Mouse (Mus musculus): ENCODE results near the gene Nrxn2. TPM values are rescaled to one million over a fixed set of nuclear protein-coding genes. Genes with fewer than 3 reads are reported as not detected.
A peak's percentile ranks its signal among the peaks of the same experiment; 100 is the strongest.

Gene Nrxn2
- polyA plus RNA-seq, 1 experiment from 2014 or later, result 0.47 TPM

- ATAC-seq (ENCODE audit: insufficient read depth), result no peak
- H3K4me2 ChIP-seq, result no peak overlapping the region
- 8% methylated on average over 9 of the region's 9 CpGs for WGBS
- H3K27ac ChIP-seq (ENCODE audit: low read depth), result no peak overlapping the region
- H3K9ac ChIP-seq, result no peak overlapping the region
- H3K27me3 ChIP-seq (ENCODE audit: insufficient read depth, low read length), result peaks cover 40% of the 10 kb centered on the region
- H3K9me3 ChIP-seq (ENCODE audit: low read depth, low read length), result no peaks in the 10 kb centered on the region
- DNase-seq, result peak; percentile 15
- peaks cover 3% of the 10 kb centered on the region; the same call in 1 of the 2 replicates for H3K4me1 ChIP-seq (ENCODE audit: insufficient read depth)
- no peaks in the 10 kb centered on the region for H3K36me3 ChIP-seq (ENCODE audit: insufficient read depth)
- H3K4me3 ChIP-seq (ENCODE audit: low read depth, low read length), result no peak overlapping the region
- TF ChIP-seq CTCF (IDR thresholded peaks at IDR 0.05; ENCODE audit: low read depth), result no peak
These were observed 2.3 kb upstream of the Nrxn2 start for GRCm38 (mm10) chr19:6416124-6416770.

GRCm38 (mm10) chr19:6416894-6417761 lies 1.4 kb upstream of the Nrxn2 start:
- H3K27me3 ChIP-seq (ENCODE audit: insufficient read depth, low read length), result peaks cover 45% of the 10 kb centered on the region
- H3K4me1 ChIP-seq (ENCODE audit: insufficient read depth), result peaks cover 3% of the 10 kb centered on the region; the same call in 1 of the 2 replicates
- H3K9ac ChIP-seq, result no peak overlapping the region
- H3K4me2 ChIP-seq, result no peak overlapping the region
- H3K4me3 ChIP-seq (ENCODE audit: low read depth, low read length), result no peak overlapping the region
- TF ChIP-seq CTCF (IDR thresholded peaks at IDR 0.05; ENCODE audit: low read depth), result no peak
- no peak overlapping the region for H3K27ac ChIP-seq (ENCODE audit: low read depth)
- WGBS, result 66% methylated on average over 12 of the region's 12 CpGs
- no peaks in the 10 kb centered on the region for H3K36me3 ChIP-seq (ENCODE audit: insufficient read depth)
- ATAC-seq (ENCODE audit: insufficient read depth) (no peak), DNase-seq (no peak)
- no peaks in the 10 kb centered on the region for H3K9me3 ChIP-seq (ENCODE audit: low read depth, low read length)

DNA sequence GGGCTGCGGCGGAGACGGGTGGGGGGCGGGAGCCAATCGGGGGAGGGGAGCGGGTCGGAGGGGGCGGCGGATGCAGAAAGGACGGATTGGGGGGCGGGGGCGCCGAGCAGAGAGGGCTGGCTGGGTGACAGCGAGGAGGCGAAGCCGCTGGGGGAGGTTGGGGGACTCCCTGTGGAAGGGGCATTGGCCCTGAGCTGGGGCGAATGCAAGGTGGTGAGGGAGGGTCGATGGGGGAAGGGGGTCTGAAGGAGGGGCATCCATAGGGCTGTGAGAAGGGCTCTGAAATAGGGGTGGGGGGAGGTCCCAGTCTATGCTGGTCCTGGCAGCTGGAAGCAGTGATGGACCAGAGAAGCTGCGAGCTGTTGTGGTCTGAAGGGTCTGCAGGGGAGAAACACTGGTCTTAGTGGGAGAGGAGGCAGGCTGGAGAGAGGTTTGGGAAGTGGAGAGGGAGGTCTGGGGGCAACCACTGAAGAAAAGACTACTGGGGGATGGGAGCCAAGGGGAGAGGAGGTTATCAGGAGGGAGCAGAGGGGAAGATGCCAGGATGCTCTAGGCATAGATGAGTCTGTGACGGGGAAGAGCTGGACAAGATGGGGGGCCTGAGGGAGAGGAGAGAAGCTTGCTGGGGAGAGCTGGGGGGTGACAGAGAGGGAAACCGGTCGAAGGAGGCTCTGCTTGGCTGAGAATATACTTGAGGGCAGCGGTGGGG lies 607 bp downstream of the Nrxn2 start:
- DNase-seq (no peak), ATAC-seq (ENCODE audit: insufficient read depth) (no peak)
- TF ChIP-seq CTCF (IDR thresholded peaks at IDR 0.05; ENCODE audit: low read depth), result no peak
- no peaks in the 10 kb centered on the region for H3K36me3 ChIP-seq (ENCODE audit: insufficient read depth)
- no peak overlapping the region for H3K27ac ChIP-seq (ENCODE audit: low read depth)
- WGBS, result 11% methylated on average over 19 of the region's 23 CpGs
- H3K9ac ChIP-seq, result no peak overlapping the region
- H3K9me3 ChIP-seq (ENCODE audit: low read depth, low read length), result no peaks in the 10 kb centered on the region
- H3K27me3 ChIP-seq (ENCODE audit: insufficient read depth, low read length), result peaks cover 48% of the 10 kb centered on the region
- peak overlapping the region; percentile 91 for H3K4me2 ChIP-seq
- H3K4me1 ChIP-seq (ENCODE audit: insufficient read depth), result peaks cover 3% of the 10 kb centered on the region; the same call in 1 of the 2 replicates
- H3K4me3 ChIP-seq (ENCODE audit: low read depth, low read length), result peak overlapping the region; percentile 45; the same call in 1 of the 2 replicates

DNA sequence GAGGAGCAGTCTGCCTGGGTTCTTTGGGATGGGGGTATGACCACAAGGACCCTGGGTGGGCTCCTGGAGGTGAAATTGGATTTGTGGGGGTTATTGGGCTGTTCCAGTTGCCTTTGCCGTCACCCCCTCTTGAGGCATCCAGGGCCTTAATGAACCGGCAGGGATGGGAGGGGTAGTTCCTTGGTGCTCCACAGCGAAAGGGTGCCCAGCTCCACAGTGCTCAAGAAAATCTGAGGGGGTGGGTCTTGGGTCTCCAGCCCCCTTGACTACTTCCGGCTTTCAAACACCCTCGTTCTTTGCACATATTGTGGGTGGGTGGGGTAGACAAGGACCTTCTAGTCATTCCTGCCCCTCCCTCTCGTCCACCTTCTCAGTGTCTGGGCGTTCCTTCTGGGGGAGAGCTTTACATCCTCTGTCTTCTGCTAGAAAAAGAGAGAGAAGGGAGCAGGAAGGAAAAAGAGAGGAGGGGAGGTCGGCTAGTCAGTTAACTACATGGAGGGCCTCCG lies 1.3 kb downstream of the Nrxn2 start:
- DNase-seq (no peak), ATAC-seq (ENCODE audit: insufficient read depth) (no peak)
- H3K27ac ChIP-seq (ENCODE audit: low read depth), result no peak overlapping the region
- H3K4me2 ChIP-seq, result no peak overlapping the region
- peaks cover 52% of the 10 kb centered on the region for H3K27me3 ChIP-seq (ENCODE audit: insufficient read depth, low read length)
- WGBS, result 44% methylated on average over 9 of the region's 9 CpGs
- H3K9ac ChIP-seq, result no peak overlapping the region
- no peak for TF ChIP-seq CTCF (IDR thresholded peaks at IDR 0.05; ENCODE audit: low read depth)
- H3K36me3 ChIP-seq (ENCODE audit: insufficient read depth), result no peaks in the 10 kb centered on the region
- H3K9me3 ChIP-seq (ENCODE audit: low read depth, low read length), result no peaks in the 10 kb centered on the region
- peaks cover 3% of the 10 kb centered on the region; the same call in 1 of the 2 replicates for H3K4me1 ChIP-seq (ENCODE audit: insufficient read depth)
- H3K4me3 ChIP-seq (ENCODE audit: low read depth, low read length), result no peak overlapping the region

DNA sequence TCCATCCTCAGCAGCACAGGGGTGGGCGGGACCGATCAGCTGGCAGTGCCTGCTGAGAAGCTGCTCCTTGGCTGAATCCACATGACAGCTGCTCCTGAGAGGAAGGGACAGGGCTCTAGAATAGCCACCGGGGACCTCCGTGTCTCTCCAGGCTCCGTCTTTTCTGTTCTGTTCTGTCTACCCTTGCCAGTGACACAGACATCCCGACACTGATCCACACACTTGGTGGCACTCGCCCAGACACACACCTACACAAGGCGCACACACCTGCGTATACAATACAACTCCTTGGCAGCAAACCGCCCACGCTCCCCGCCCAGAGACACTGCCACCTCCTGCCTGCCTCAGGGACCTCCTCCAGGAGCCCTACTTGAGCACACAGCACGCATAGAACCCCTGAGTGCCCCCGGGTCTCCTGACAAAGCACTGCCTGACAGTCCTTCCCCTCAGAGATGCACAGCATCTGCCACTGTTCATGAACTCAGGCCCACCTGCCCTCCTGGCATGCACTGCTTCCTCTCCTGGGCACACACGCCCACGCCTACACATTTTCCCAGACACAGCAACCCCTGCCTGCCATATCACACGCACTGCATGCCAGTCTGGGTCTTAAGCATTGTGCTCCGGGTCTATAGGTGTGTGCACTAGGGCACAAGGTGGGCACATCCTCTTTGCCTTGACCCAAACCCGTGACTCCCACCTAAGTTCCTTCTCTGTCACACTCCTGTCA lies 2.1 kb downstream of the Nrxn2 start:
- TF ChIP-seq CTCF (IDR thresholded peaks at IDR 0.05; ENCODE audit: low read depth), result no peak
- Histone ChIP-seq H3K4me2 (no peak overlapping the region), H3K36me3 (ENCODE audit: insufficient read depth) (no peaks in the 10 kb centered on the region), H3K27ac (ENCODE audit: low read depth) (no peak overlapping the region), H3K4me1 (ENCODE audit: insufficient read depth) (peaks cover 3% of the 10 kb centered on the region; the same call in 1 of the 2 replicates), H3K9ac (no peak overlapping the region), H3K27me3 (ENCODE audit: insufficient read depth, low read length) (peaks cover 53% of the 10 kb centered on the region), H3K4me3 (ENCODE audit: low read depth, low read length) (no peak overlapping the region), H3K9me3 (ENCODE audit: low read depth, low read length) (no peaks in the 10 kb centered on the region)
- 51% methylated on average over 19 of the region's 19 CpGs for WGBS
- DNase-seq (no peak), ATAC-seq (ENCODE audit: insufficient read depth) (no peak)

DNA sequence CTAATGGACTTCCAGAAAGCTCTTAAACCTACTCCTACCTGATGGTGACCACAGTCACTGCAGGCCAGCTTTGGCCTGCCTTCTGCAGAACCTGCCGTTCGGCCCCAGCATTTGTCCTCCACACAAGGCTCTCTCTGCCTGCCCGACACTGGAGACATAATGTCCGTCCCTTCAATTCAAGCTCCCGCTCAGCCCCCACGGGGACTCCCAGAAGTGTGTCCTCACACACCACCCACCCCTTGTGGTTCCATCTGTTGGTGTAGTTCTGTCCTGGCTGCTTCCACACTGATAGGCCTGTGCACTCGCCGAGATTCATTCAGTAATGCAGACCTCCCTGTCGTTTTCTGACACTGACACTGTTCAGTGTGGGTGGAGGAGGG lies 2.7 kb downstream of the Nrxn2 start:
- Histone ChIP-seq H3K36me3 (ENCODE audit: insufficient read depth) (no peaks in the 10 kb centered on the region), H3K9ac (no peak overlapping the region), H3K27ac (ENCODE audit: low read depth) (no peak overlapping the region), H3K4me2 (no peak overlapping the region), H3K4me3 (ENCODE audit: low read depth, low read length) (no peak overlapping the region), H3K4me1 (ENCODE audit: insufficient read depth) (0 out of 2 replicates have a peak, but pooled peaks cover 3% of the 10 kb centered on the region), H3K27me3 (ENCODE audit: insufficient read depth, low read length) (peaks cover 59% of the 10 kb centered on the region), H3K9me3 (ENCODE audit: low read depth, low read length) (no peaks in the 10 kb centered on the region)
- TF ChIP-seq CTCF (IDR thresholded peaks at IDR 0.05; ENCODE audit: low read depth), result no peak
- DNase-seq (no peak), ATAC-seq (ENCODE audit: insufficient read depth) (no peak)
- WGBS, result 68% methylated on average over 9 of the region's 9 CpGs
